Mouse (Mus musculus): ENCODE measurements at regions not wholly inside any gene's neighbourhood (a gene's known extent, or its start where the extent isn't known, plus 50 kb on each side); places are given as distances from the start of the nearest gene placed in this dataset.

DNA sequence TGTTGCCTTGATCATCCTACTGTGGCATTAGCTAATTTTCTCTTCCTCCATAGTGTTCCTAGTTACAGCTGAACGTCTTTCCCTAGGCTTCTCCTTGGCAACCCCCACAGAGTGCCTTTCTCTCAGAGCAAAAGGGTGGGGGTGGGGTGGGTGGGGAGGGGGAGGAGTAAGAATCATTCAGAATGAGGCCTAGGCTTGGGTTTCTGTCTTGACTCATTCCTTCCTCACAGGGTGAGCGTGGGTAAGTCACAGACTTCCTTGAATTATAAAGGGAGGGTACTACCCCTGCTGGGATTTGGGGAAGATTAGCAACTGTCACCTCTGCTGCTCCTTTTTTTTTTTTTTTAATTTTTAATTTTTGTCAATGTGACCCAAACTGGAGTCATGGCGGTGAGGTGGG lies 114.5 kb downstream of the Dhx35 start:
- H3K27me3 ChIP-seq, result 0 out of 2 replicates have a peak, but pooled peaks cover 6% of the 10 kb centered on the region
- no peak overlapping the region for H3K4me3 ChIP-seq
- ATAC-seq (ENCODE audit: insufficient number of reproducible peaks, insufficient read depth, low FRiP score, low TSS enrichment), result no peak
- WGBS, result 58% methylated on average over 3 of the region's 3 CpGs
- no peaks in the 10 kb centered on the region for H3K9me3 ChIP-seq
- no peaks in the 10 kb centered on the region for H3K36me3 ChIP-seq
- no peak overlapping the region for H3K9ac ChIP-seq
- H3K4me1 ChIP-seq, result no peaks in the 10 kb centered on the region
- no peak overlapping the region for H3K27ac ChIP-seq
- H3K4me2 ChIP-seq (replicated peaks), result no peak overlapping the region

- WGBS, result 55% methylated on average over 8 of the region's 8 CpGs
- no peak for ATAC-seq (ENCODE audit: insufficient number of reproducible peaks, insufficient read depth, low FRiP score, low TSS enrichment)
- Histone ChIP-seq H3K36me3 (no peaks in the 10 kb centered on the region), H3K4me1 (no peaks in the 10 kb centered on the region), H3K4me2 (replicated peaks) (no peak overlapping the region), H3K27me3 (0 out of 2 replicates have a peak, but pooled peaks cover 6% of the 10 kb centered on the region), H3K9me3 (no peaks in the 10 kb centered on the region), H3K27ac (no peak overlapping the region), H3K9ac (no peak overlapping the region), H3K4me3 (no peak overlapping the region)
Observed at GRCm38 (mm10) chr2:158910325-158910724, 115.7 kb downstream of the Dhx35 start.

GRCm38 (mm10) chr2:158911191-158911590 lies 116.6 kb downstream of the Dhx35 start:
- H3K9ac ChIP-seq, result no peak overlapping the region
- H3K9me3 ChIP-seq, result no peaks in the 10 kb centered on the region
- 54% methylated on average over 7 of the region's 7 CpGs for WGBS

DNA sequence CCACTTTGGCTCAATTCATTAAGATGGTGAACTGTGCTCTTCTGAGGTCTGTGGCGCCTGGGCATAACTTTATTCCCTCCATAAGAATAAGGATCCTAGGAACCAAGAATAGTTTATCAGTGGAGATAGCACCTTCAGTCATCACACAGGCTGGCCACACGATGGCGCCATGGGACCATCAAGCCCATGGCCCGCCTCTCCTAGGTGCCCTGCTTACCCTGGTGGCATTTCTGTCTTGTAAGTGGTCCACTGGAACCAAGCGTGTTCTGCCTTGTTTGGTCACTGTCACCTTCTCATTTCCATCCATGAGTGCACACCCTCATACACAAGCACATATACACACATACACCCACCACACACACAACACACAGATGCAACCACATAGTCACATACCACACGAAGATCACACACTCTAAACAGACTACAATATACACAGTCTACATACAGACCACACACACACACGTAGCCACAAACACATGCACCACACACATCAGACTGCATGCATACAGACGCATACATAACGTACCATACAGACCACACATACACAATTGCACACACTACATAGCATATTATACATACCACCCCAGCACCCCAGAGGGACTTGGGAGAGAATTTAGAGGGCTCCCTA lies 118.1 kb downstream of the Dhx35 start:
- H3K36me3 ChIP-seq, result no peaks in the 10 kb centered on the region
- H3K4me1 ChIP-seq, result no peaks in the 10 kb centered on the region
- WGBS, result 40% methylated on average over 9 of the region's 9 CpGs
- no peak overlapping the region for H3K4me2 ChIP-seq (replicated peaks)
- no peaks in the 10 kb centered on the region for H3K9me3 ChIP-seq
- H3K27me3 ChIP-seq, result 0 out of 2 replicates have a peak, but pooled peaks cover 6% of the 10 kb centered on the region
- no peak overlapping the region for H3K9ac ChIP-seq
- no peak overlapping the region for H3K4me3 ChIP-seq
- no peak for ATAC-seq (ENCODE audit: insufficient number of reproducible peaks, insufficient read depth, low FRiP score, low TSS enrichment)
- no peak overlapping the region for H3K27ac ChIP-seq

More at GRCm38 (mm10) chr2:158911191-158911590, 116.6 kb downstream of the Dhx35 start:
- ATAC-seq (ENCODE audit: insufficient number of reproducible peaks, insufficient read depth, low FRiP score, low TSS enrichment), result no peak
- Histone ChIP-seq H3K4me3 (no peak overlapping the region), H3K27me3 (0 out of 2 replicates have a peak, but pooled peaks cover 6% of the 10 kb centered on the region), H3K27ac (no peak overlapping the region), H3K36me3 (no peaks in the 10 kb centered on the region), H3K4me2 (replicated peaks) (no peak overlapping the region), H3K4me1 (no peaks in the 10 kb centered on the region)

- Histone ChIP-seq H3K36me3 (no peaks in the 10 kb centered on the region), H3K4me3 (no peak overlapping the region), H3K4me2 (replicated peaks) (no peak overlapping the region), H3K9me3 (no peaks in the 10 kb centered on the region), H3K4me1 (no peaks in the 10 kb centered on the region), H3K9ac (no peak overlapping the region), H3K27ac (no peak overlapping the region), H3K27me3 (no peaks in the 10 kb centered on the region)
- WGBS, result 51% methylated on average over 6 of the region's 6 CpGs
- ATAC-seq (ENCODE audit: insufficient number of reproducible peaks, insufficient read depth, low FRiP score, low TSS enrichment), result no peak
Observed at GRCm38 (mm10) chr2:158917398-158917797, 122.8 kb downstream of the Dhx35 start.

DNA sequence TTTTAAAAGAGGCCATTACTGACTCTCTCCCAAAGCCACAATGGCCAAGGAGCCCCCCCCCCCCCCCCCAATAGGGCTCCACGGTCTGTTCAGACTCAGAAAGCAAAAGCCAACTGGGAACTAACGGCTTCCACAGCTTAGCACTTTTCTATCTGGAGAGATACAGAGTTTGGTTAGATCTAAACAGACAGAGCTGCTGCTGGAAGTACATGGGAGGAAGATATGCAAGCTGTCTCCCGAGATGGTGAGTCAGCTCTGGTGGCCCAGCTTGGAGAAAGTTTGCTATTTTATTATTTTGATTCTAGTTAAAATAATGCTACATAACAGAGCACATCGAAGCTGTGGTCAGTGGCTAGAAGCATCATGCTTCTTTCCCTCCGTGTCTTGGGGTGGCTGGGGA lies 123.7 kb downstream of the Dhx35 start:
- Histone ChIP-seq H3K9me3 (no peaks in the 10 kb centered on the region), H3K4me3 (no peak overlapping the region), H3K27ac (no peak overlapping the region), H3K9ac (no peak overlapping the region), H3K27me3 (no peaks in the 10 kb centered on the region), H3K4me2 (replicated peaks) (no peak overlapping the region), H3K36me3 (no peaks in the 10 kb centered on the region), H3K4me1 (no peaks in the 10 kb centered on the region)
- WGBS, result 91% methylated on average over 5 of the region's 5 CpGs
- no peak for ATAC-seq (ENCODE audit: insufficient number of reproducible peaks, insufficient read depth, low FRiP score, low TSS enrichment)

DNA sequence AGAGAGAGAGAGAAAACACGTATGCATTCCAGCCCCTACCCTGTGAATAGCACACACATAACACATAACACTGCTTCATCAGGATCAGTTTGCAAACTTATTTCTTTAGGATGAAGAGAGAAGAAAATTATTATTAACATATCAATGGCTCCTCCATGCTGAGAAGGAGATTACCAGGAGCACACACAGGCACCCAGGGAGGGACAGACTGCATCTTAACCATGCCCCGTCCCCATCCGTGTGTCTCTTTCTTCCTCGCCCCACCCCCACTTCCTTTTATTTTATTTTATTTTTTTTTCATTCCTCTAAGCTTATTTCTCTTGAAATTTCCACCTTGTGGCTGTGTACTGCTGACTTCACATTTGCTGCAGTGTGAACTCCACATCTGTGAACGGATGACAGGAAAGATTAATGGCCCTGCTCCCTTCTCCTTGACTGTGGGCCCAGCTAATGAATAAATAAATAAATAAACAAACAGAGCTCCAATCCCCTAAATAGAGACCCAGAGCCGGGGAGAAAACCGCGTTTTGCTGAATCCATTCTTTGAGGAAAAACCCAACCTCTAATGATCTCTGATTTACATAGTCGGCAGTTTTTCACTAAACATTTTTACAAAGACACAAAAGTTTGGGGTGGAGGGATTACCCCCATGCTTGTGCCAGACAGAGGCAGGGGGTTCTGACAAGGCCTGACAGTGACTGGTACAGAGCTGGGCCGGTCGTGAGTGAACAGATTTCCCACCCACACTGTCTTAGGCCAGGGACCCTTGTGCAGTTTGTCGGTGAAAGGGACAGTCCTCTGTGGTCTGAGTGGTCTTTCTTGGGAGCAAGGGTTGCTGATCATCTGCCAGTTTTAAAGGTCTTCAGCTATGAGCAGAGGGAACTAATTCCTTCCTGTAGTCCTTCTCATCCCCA lies 127.0 kb downstream of the Dhx35 start:
- H3K9ac ChIP-seq, result no peak overlapping the region
- no peak for ATAC-seq (ENCODE audit: insufficient number of reproducible peaks, insufficient read depth, low FRiP score, low TSS enrichment)
- no peaks in the 10 kb centered on the region for H3K9me3 ChIP-seq
- H3K27me3 ChIP-seq, result no peaks in the 10 kb centered on the region
- H3K4me1 ChIP-seq, result no peaks in the 10 kb centered on the region
- no peak overlapping the region for H3K4me2 ChIP-seq (replicated peaks)
- H3K27ac ChIP-seq, result no peak overlapping the region
- H3K4me3 ChIP-seq, result no peak overlapping the region
- WGBS, result 72% methylated on average over 12 of the region's 12 CpGs
- no peaks in the 10 kb centered on the region for H3K36me3 ChIP-seq

GRCm38 (mm10) chr2:158922766-158923165 lies 128.2 kb downstream of the Dhx35 start:
- no peaks in the 10 kb centered on the region for H3K4me1 ChIP-seq
- no peak overlapping the region for H3K9ac ChIP-seq
- no peaks in the 10 kb centered on the region for H3K27me3 ChIP-seq
- 43% methylated on average over 5 of the region's 5 CpGs for WGBS
- no peak overlapping the region for H3K4me2 ChIP-seq (replicated peaks)
- H3K4me3 ChIP-seq, result no peak overlapping the region
- no peak overlapping the region for H3K27ac ChIP-seq
- H3K36me3 ChIP-seq, result no peaks in the 10 kb centered on the region
- no peak for ATAC-seq (ENCODE audit: insufficient number of reproducible peaks, insufficient read depth, low FRiP score, low TSS enrichment)
- H3K9me3 ChIP-seq, result no peaks in the 10 kb centered on the region

- 82% methylated on average over 9 of the region's 9 CpGs for WGBS
- Histone ChIP-seq H3K9ac (no peak overlapping the region), H3K4me2 (replicated peaks) (no peak overlapping the region), H3K36me3 (no peaks in the 10 kb centered on the region), H3K4me3 (no peak overlapping the region), H3K27ac (no peak overlapping the region), H3K9me3 (no peaks in the 10 kb centered on the region), H3K27me3 (no peaks in the 10 kb centered on the region), H3K4me1 (no peaks in the 10 kb centered on the region)
- no peak for ATAC-seq (ENCODE audit: insufficient number of reproducible peaks, insufficient read depth, low FRiP score, low TSS enrichment)
Observed at GRCm38 (mm10) chr2:158929507-158929906, 134.9 kb downstream of the Dhx35 start.

- H3K4me3 ChIP-seq, result no peak overlapping the region
- no peak overlapping the region for H3K4me2 ChIP-seq (replicated peaks)
- ATAC-seq (ENCODE audit: insufficient number of reproducible peaks, insufficient read depth, low FRiP score, low TSS enrichment), result no peak
- 83% methylated on average over 2 of the region's 2 CpGs for WGBS
- H3K4me1 ChIP-seq, result no peaks in the 10 kb centered on the region
- H3K9me3 ChIP-seq, result no peaks in the 10 kb centered on the region
- H3K27me3 ChIP-seq, result no peaks in the 10 kb centered on the region
- H3K9ac ChIP-seq, result no peak overlapping the region
- no peaks in the 10 kb centered on the region for H3K36me3 ChIP-seq
- H3K27ac ChIP-seq, result no peak overlapping the region
Observed at GRCm38 (mm10) chr2:158937948-158938565, 143.4 kb downstream of the Dhx35 start.

DNA sequence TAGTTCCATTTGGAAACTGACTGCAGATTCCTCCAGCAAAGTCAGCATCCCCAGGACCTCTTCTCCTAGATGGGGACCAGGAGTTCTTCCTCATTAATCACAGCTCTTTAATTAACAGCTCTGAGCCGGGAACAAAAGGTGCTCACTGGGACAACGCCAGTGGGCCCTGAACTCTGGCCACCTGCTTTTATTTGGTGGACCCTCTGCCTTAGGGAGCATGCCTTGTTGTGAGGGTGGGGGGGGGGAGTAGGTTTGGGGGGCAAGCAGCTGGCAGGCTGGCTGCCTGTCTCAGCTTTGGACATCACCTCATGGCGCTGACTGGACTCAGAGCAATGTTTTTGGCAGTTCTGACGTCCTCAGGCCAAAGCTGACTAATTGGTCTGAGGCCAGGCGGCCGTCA lies 154.8 kb downstream of the Dhx35 start:
- ATAC-seq (ENCODE audit: insufficient number of reproducible peaks, insufficient read depth, low FRiP score, low TSS enrichment), result no peak
- no peaks in the 10 kb centered on the region for H3K36me3 ChIP-seq
- H3K27me3 ChIP-seq, result no peaks in the 10 kb centered on the region
- H3K4me1 ChIP-seq, result no peaks in the 10 kb centered on the region
- no peak overlapping the region for H3K9ac ChIP-seq
- H3K4me3 ChIP-seq, result no peak overlapping the region
- no peaks in the 10 kb centered on the region for H3K9me3 ChIP-seq
- H3K4me2 ChIP-seq (replicated peaks), result no peak overlapping the region
- WGBS, result 32% methylated on average over 6 of the region's 6 CpGs
- H3K27ac ChIP-seq, result no peak overlapping the region

DNA sequence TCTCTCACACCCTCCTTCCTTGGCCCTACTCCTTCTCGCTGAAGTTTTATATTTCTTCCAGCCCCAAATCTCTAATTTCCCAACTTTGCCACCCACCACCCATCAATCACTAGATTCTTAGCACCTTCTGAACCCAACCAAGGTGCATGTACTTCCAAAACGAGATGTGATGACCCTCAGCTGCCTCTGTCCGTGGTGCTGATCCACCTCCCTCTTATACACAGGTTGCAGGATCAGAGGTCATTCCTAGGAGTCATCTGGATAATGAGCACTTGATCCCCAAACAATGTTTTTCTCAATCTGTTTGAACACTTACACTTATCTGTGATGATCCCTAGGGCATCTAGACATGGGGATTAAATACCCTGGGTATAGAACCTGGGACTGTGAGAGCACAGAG lies 156.5 kb downstream of the Dhx35 start:
- ATAC-seq (ENCODE audit: insufficient number of reproducible peaks, insufficient read depth, low FRiP score, low TSS enrichment), result no peak
- Histone ChIP-seq H3K9ac (no peak overlapping the region), H3K36me3 (no peaks in the 10 kb centered on the region), H3K27ac (no peak overlapping the region), H3K27me3 (no peaks in the 10 kb centered on the region), H3K9me3 (no peaks in the 10 kb centered on the region), H3K4me1 (no peaks in the 10 kb centered on the region), H3K4me3 (no peak overlapping the region), H3K4me2 (replicated peaks) (no peak overlapping the region)
- 38% methylated on average over 3 of the region's 3 CpGs for WGBS

All from embryonic facial prominence, embryonic 12.5 days (tissue).